Mouse (Mus musculus) liver, postnatal 0 days (tissue): Measurements from ENCODE around the gene Rbp3. TPM values are rescaled to one million over a fixed set of nuclear protein-coding genes. Genes with fewer than 3 reads are reported as not detected.

Source experiments
- ATAC-seq: fragments of 200-750 bp; cut with Nextera tagmentation; 2 replicates; pipeline ENCODE4 v1.8.0; 2017; ENCODE audit warnings: mild to moderate bottlenecking, moderate library complexity
- DNase-seq: peaks from one replicate; pipeline ENCODE4 v3.0.0-alpha.2; 2016
- H3K27ac ChIP-seq: fragments of 300-500 bp; sonication (generic); 2 replicates; pipeline ENCODE4 v1.5.1; 2014; ENCODE audit warnings: antibody characterized with exemption, moderate library complexity, mild to moderate bottlenecking, low read depth
- H3K27me3 ChIP-seq: fragments of 300-500 bp; sonication (generic); 2 replicates; pipeline ENCODE4 v1.6.1; 2014; ENCODE audit warnings: low read length, control low read depth, mixed read lengths; ENCODE audit not compliant: insufficient read depth
- H3K36me3 ChIP-seq: fragments of 300-500 bp; sonication (generic); replicated peaks from 2 replicates; pipeline ENCODE4 v1.6.1; 2014; ENCODE audit warnings: mild to moderate bottlenecking, control low read depth, low read length, moderate library complexity, mixed read lengths; ENCODE audit not compliant: insufficient read depth
- H3K4me1 ChIP-seq: fragments of 300-500 bp; sonication (generic); 2 replicates; pipeline ENCODE4 v1.6.1; 2014; ENCODE audit warnings: antibody characterized with exemption, mild to moderate bottlenecking, control low read depth; ENCODE audit not compliant: insufficient read depth
- H3K4me2 ChIP-seq: fragments of 300-500 bp; sonication (generic); 2 replicates; pipeline ENCODE4 v1.6.1; 2014; ENCODE audit warnings: low read depth, mild to moderate bottlenecking, low read length, moderate library complexity, mixed read lengths
- H3K4me3 ChIP-seq: fragments of 300-500 bp; sonication (generic); 2 replicates; pipeline ENCODE4 v1.5.1; 2014; ENCODE audit warnings: low read depth, low read length
- H3K9ac ChIP-seq: fragments of 300-500 bp; sonication (generic); replicated peaks from 2 replicates; pipeline ENCODE4 v1.6.1; 2014; ENCODE audit warnings: mild to moderate bottlenecking, moderate library complexity
- H3K9me3 ChIP-seq: fragments of 300-500 bp; sonication (generic); 2 replicates; pipeline ENCODE4 v1.6.1; 2016; ENCODE audit warnings: mild to moderate bottlenecking, control low read depth, low read length, mixed read lengths
- CTCF ChIP-seq: sonication (generic); IDR thresholded peaks from 2 replicates; pipeline ENCODE4 v1.5.1; 2016; ENCODE audit warnings: antibody characterized with exemption, low read depth
- EP300 ChIP-seq: IDR thresholded peaks from 2 replicates; pipeline ENCODE4 v1.6.1; 2016; ENCODE audit warnings: antibody characterized with exemption, low read depth, mild to moderate bottlenecking
- WGBS: fragments of 180-500 bp; shearing (Covaris S2); extraction: QIAGEN DNeasy Blood & Tissue Kit; methylation state at CpG from one replicate; pipeline ENCODE4 v1.1.7; 2014; ENCODE audit not compliant: insufficient replicate concordance; 5-methylcytosine and 5-hydroxymethylcytosine counted together
- polyA plus RNA-seq: library from polyadenylated mRNA; unstranded; fragments of >200 nt; fragmentation: Nextera tagmentation; extraction: Ambion mirVana; gene quantifications from 2 replicates; pipeline ENCODE4 v1.2.1, GENCODE M21; 2015

The Rbp3 gene
- 0.02 and 0.05 TPM in 2 replicates for polyA plus RNA-seq

GRCm38 (mm10) chr14:33953761-33954160, at the start of gene Rbp3:
Gene Rbp3 (plus strand): TSS chr14:33954003.
- Histone ChIP-seq H3K4me1 (no peaks in the 10 kb centered on the region), H3K9me3 (no peaks in the 10 kb centered on the region), H3K4me3 (no peak within 1 kb of the TSS), H3K4me2 (no peak within 1 kb of the TSS), H3K36me3 (no peaks in the 10 kb centered on the region), H3K9ac (no peak within 1 kb of the TSS), H3K27ac (no peak within 1 kb of the TSS), H3K27me3 (no peaks in the 10 kb centered on the region)
- DNase-seq (no peak), ATAC-seq (no peak)
- 76% methylated on average over 5 of the region's 5 CpGs for WGBS
- TF ChIP-seq EP300, result no peak
- TF ChIP-seq CTCF, result no peak

GRCm38 (mm10) chr14:33904851-33905250, 49.0 kb upstream of the Rbp3 start:
- Histone ChIP-seq H3K4me2 (no peak overlapping the region), H3K4me1 (no peaks in the 10 kb centered on the region), H3K27ac (no peak overlapping the region), H3K9me3 (no peaks in the 10 kb centered on the region), H3K36me3 (no peaks in the 10 kb centered on the region), H3K27me3 (no peaks in the 10 kb centered on the region), H3K9ac (no peak overlapping the region), H3K4me3 (no peak overlapping the region)
- ATAC-seq, result no peak
- no peak for DNase-seq
- no peak for TF ChIP-seq CTCF

DNA sequence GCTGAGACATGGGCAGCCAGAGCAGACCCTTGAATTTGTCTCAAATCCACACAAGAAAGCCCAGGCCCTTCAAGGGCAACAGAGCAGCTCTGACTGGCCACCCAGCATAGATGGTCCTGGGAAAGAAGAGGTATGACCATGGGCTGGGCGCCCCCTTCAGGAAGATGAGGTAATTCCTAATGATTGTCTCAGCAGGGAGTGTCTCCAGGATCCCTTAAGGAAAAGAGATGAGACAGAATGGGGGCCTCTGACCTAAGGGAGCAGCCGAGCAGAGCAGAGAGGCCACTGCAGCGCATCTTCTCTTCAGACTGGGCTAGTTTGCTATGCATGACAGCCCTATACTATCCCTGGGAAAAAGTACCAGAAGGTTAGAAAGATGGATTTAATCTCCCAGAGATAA, 40.1 kb upstream of the Rbp3 start:
- no peak for ATAC-seq
- peak; percentile 53 for DNase-seq

DNA sequence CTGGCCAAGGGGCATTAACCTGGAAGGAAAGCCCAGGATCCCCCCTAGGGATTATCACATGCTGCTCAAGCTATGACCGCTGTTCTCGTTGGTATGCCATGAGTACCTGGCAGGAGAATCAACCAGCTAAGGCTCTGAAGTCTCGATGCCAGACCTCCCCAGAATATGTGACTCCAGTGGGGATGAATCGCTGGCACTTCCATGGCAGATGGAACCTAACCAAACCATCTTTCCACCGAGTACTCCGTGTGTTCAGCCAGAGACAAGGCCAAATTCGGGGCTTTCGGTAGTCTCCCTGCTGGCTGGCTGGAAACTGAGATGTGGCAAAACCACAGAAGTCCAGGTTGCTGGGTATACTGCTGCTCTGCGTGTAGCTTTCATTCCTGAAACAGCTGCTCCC, 39.6 kb upstream of the Rbp3 start:
- Histone ChIP-seq H3K27me3 (peaks cover 4% of the 10 kb centered on the region; the same call in 1 of the 2 replicates), H3K9me3 (no peaks in the 10 kb centered on the region), H3K9ac (no peak overlapping the region), H3K36me3 (no peaks in the 10 kb centered on the region), H3K4me3 (no peak overlapping the region), H3K4me2 (no peak overlapping the region), H3K4me1 (no peaks in the 10 kb centered on the region), H3K27ac (no peak overlapping the region)
- 74% methylated on average over 9 of the region's 9 CpGs for WGBS
- TF ChIP-seq CTCF (no peak), EP300 (no peak)
- ATAC-seq (no peak), DNase-seq (no peak)

More for the DNA sequence above, 40.1 kb upstream of the Rbp3 start:
- H3K4me2 ChIP-seq, result no peak overlapping the region
- 29% methylated on average over 3 of the region's 3 CpGs for WGBS
- TF ChIP-seq CTCF, result peak; percentile 65
- no peak for TF ChIP-seq EP300
- H3K4me3 ChIP-seq, result no peak overlapping the region
- H3K9me3 ChIP-seq, result no peaks in the 10 kb centered on the region
- H3K9ac ChIP-seq, result no peak overlapping the region
- no peaks in the 10 kb centered on the region for H3K4me1 ChIP-seq
- H3K36me3 ChIP-seq, result no peaks in the 10 kb centered on the region
- peaks cover 4% of the 10 kb centered on the region; the same call in 1 of the 2 replicates for H3K27me3 ChIP-seq
- no peak overlapping the region for H3K27ac ChIP-seq

DNA sequence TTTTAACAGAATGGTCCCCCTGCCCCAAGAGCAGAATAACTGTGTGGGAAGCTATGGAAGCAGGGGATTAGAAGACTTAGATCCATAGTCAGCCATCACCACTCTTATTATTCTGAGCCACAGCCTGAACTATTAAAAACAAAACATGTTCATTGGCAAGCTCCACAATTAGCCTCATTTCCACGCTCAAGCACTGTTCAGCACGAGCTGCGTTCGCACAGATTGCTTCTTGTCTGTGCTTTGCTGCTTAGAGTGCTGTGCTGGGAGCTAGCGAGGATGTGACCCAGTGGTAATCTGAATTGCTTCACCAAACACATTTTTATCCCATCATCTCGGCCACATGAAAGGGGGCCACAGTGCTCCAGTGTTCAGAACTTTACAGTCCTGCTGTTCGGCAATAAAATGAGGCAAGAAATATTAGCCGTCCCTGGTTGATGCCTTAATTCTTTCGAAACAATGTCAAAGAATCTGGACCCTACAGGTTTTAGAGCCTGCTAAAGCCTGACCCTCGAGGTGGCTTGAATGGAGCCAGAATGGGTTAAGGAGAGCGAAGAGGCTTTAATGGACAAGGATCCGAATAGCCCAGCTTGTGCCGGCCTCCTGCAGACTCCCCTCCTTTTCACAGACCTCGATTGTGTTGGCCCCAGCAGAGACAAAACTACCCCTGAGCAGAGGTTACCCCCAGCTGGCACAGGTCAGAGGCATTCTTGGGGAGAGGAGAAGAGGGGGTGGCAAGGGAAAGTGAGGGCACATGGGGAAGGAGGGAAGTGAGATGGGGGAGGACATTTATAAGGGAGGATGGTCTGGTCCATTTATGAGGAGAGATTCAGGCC, 32.9 kb upstream of the Rbp3 start:
- peaks cover 37% of the 10 kb centered on the region for H3K27me3 ChIP-seq
- H3K4me3 ChIP-seq, result no peak overlapping the region
- no peak for DNase-seq
- ATAC-seq, result no peak
- no peaks in the 10 kb centered on the region for H3K9me3 ChIP-seq
- no peak overlapping the region for H3K4me2 ChIP-seq
- 56% methylated on average over 14 of the region's 14 CpGs for WGBS
- H3K4me1 ChIP-seq, result no peaks in the 10 kb centered on the region
- H3K36me3 ChIP-seq, result no peaks in the 10 kb centered on the region
- H3K9ac ChIP-seq, result no peak overlapping the region
- no peak for TF ChIP-seq CTCF
- TF ChIP-seq EP300, result no peak
- no peak overlapping the region for H3K27ac ChIP-seq

DNA sequence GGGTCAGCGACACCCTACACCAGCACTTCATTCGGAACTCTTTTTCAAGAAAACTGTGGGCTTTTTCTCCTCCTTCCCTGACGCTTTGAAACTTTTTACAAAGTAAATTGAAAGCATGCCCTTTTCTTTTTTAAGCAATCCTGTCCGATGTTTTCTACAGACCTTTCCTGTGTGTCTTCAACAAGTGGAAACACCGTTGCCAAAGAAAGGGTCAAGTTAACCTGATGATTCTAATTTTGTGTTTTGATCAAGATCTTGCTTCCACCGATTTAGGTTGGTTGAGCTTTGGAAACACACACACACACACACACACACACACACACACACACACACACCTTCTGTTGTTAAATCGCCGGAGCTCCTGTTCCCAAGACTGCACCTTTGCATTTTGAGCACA, 31.0 kb upstream of the Rbp3 start:
- H3K9me3 ChIP-seq, result no peaks in the 10 kb centered on the region
- DNase-seq, result no peak
- H3K9ac ChIP-seq, result no peak overlapping the region
- H3K27me3 ChIP-seq, result peaks cover 37% of the 10 kb centered on the region
- no peaks in the 10 kb centered on the region for H3K36me3 ChIP-seq
- H3K4me1 ChIP-seq, result no peaks in the 10 kb centered on the region
- 14% methylated on average over 8 of the region's 8 CpGs for WGBS
- no peak overlapping the region for H3K27ac ChIP-seq
- TF ChIP-seq EP300 (no peak), CTCF (no peak)
- peak overlapping the region; percentile 49; the same call in 1 of the 2 replicates for H3K4me3 ChIP-seq
- ATAC-seq, result no peak
- peak overlapping the region; percentile 65; the same call in 1 of the 2 replicates for H3K4me2 ChIP-seq
